Mouse (Mus musculus): ENCODE measurements at regions not wholly inside any gene's neighbourhood (a gene's known extent, or its start where the extent isn't known, plus 50 kb on each side); places are given as distances from the start of the nearest gene placed in this dataset.

GRCm38 (mm10) chr14:46191639-46192399 is 187.4 kb upstream of the Gm15217 start:
- Histone ChIP-seq H3K9ac (ENCODE audit: control insufficient read depth, low read depth, low read length, poor library complexity, severe bottlenecking) (no peak overlapping the region), H3K9me3 (replicated peaks; ENCODE audit: insufficient read depth, low read length) (no peaks in the 10 kb centered on the region), H3K4me3 (ENCODE audit: control insufficient read depth in 1 of 2, insufficient read depth in 1 of 2, low read depth in 2 of 2, low read length in 2 of 2) (no peak overlapping the region), H3K79me2 (ENCODE audit: control insufficient read depth, insufficient read depth, low read length, poor library complexity) (no peaks in the 10 kb centered on the region), H3K27me3 (ENCODE audit: control insufficient read depth in 1 of 2, insufficient read depth in 2 of 2, low read length in 2 of 2) (no peaks in the 10 kb centered on the region), H3K27ac (ENCODE audit: control insufficient read depth, low read depth, low read length) (no peak overlapping the region), H3K36me3 (ENCODE audit: control insufficient read depth in 1 of 2, insufficient read depth in 2 of 2, low read length in 2 of 2) (no peaks in the 10 kb centered on the region), H3K4me1 (ENCODE audit: control insufficient read depth in 1 of 2, insufficient read depth in 2 of 2, low read length in 2 of 2) (no peaks in the 10 kb centered on the region)
- no peak for TF ChIP-seq ZKSCAN1 (IDR thresholded peaks at IDR 0.05; ENCODE audit: low read depth, low read length)
- no peak for TF ChIP-seq CHD2 (IDR thresholded peaks at IDR 0.05; ENCODE audit: low read length)
- TF ChIP-seq GATA1 (IDR thresholded peaks at IDR 0.05; ENCODE audit: low read depth, low read length), result no peak
- no peak for TF ChIP-seq GABPA (IDR thresholded peaks at IDR 0.05; ENCODE audit: low read depth, low read length)
- no peak for TF ChIP-seq POLR2AphosphoS2 (IDR thresholded peaks at IDR 0.05; ENCODE audit: low read length)
- DNase-seq (ENCODE audit: low read depth, low spot score), result no peak

GRCm38 (mm10) chr14:46193577-46193976 is 185.6 kb upstream of the Gm15217 start:
- Histone ChIP-seq H3K27me3 (ENCODE audit: control insufficient read depth in 1 of 2, insufficient read depth in 2 of 2, low read length in 2 of 2) (no peaks in the 10 kb centered on the region), H3K4me1 (ENCODE audit: control insufficient read depth in 1 of 2, insufficient read depth in 2 of 2, low read length in 2 of 2) (no peaks in the 10 kb centered on the region)

GRCm38 (mm10) chr14:46195939-46196338 is 183.3 kb upstream of the Gm15217 start:
- Histone ChIP-seq H3K9ac (ENCODE audit: control insufficient read depth, low read depth, low read length, poor library complexity, severe bottlenecking) (no peak overlapping the region), H3K27ac (ENCODE audit: control insufficient read depth, low read depth, low read length) (no peak overlapping the region), H3K9me3 (replicated peaks; ENCODE audit: insufficient read depth, low read length) (no peaks in the 10 kb centered on the region), H3K4me1 (ENCODE audit: control insufficient read depth in 1 of 2, insufficient read depth in 2 of 2, low read length in 2 of 2) (no peaks in the 10 kb centered on the region), H3K36me3 (ENCODE audit: control insufficient read depth in 1 of 2, insufficient read depth in 2 of 2, low read length in 2 of 2) (no peaks in the 10 kb centered on the region), H3K79me2 (ENCODE audit: control insufficient read depth, insufficient read depth, low read length, poor library complexity) (no peaks in the 10 kb centered on the region), H3K27me3 (ENCODE audit: control insufficient read depth in 1 of 2, insufficient read depth in 2 of 2, low read length in 2 of 2) (no peaks in the 10 kb centered on the region), H3K4me3 (ENCODE audit: control insufficient read depth in 1 of 2, insufficient read depth in 1 of 2, low read depth in 2 of 2, low read length in 2 of 2) (no peak overlapping the region)
- DNase-seq (ENCODE audit: low read depth, low spot score), result no peak
- no peak for TF ChIP-seq SMC3 (IDR thresholded peaks at IDR 0.05; ENCODE audit: low read depth, low read length)
- TF ChIP-seq KAT2A (conservative IDR thresholded peaks at IDR 0.05; ENCODE audit: low read depth, low read length), result no peak
- no peak for TF ChIP-seq MAX (IDR thresholded peaks at IDR 0.05; ENCODE audit: low read length)
- TF ChIP-seq HCFC1 (IDR thresholded peaks at IDR 0.05; ENCODE audit: low read depth, low read length), result no peak
- no peak for TF ChIP-seq GATA1 (IDR thresholded peaks at IDR 0.05; ENCODE audit: low read depth, low read length)
- TF ChIP-seq UBTF (IDR thresholded peaks at IDR 0.05; ENCODE audit: borderline replicate concordance, insufficient read depth, low read depth, low read length), result no peak
- TF ChIP-seq NELFE (IDR thresholded peaks at IDR 0.05; ENCODE audit: low read depth, low read length), result no peak
- no peak for TF ChIP-seq ZNF384 (IDR thresholded peaks at IDR 0.05; ENCODE audit: low read depth, low read length)
- TF ChIP-seq MAZ (IDR thresholded peaks at IDR 0.05; ENCODE audit: low read depth, low read length), result no peak
- no peak for TF ChIP-seq MAFK (IDR thresholded peaks at IDR 0.05; ENCODE audit: borderline replicate concordance, low read depth, low read length)
- TF ChIP-seq NRF1 (IDR thresholded peaks at IDR 0.05; ENCODE audit: insufficient read depth, low read depth, low read length, poor library complexity, severe bottlenecking), result no peak
- no peak for TF ChIP-seq JUND (IDR thresholded peaks at IDR 0.05; ENCODE audit: low read depth, low read length)
- TF ChIP-seq SIN3A (IDR thresholded peaks at IDR 0.05; ENCODE audit: low read length), result no peak
- no peak for TF ChIP-seq RCOR1 (IDR thresholded peaks at IDR 0.05; ENCODE audit: low read depth, low read length)
- no peak for TF ChIP-seq CHD2 (IDR thresholded peaks at IDR 0.05; ENCODE audit: low read length)
- TF ChIP-seq ZC3H11A (IDR thresholded peaks at IDR 0.05; ENCODE audit: low read depth, low read length), result no peak
- TF ChIP-seq MYB (IDR thresholded peaks at IDR 0.05; ENCODE audit: low read depth, low read length), result no peak
- no peak for TF ChIP-seq MYC (IDR thresholded peaks at IDR 0.05; ENCODE audit: low read depth, low read length)

More at GRCm38 (mm10) chr14:46193577-46193976, 185.6 kb upstream of the Gm15217 start:
- H3K79me2 ChIP-seq (ENCODE audit: control insufficient read depth, insufficient read depth, low read length, poor library complexity), result no peaks in the 10 kb centered on the region
- no peak for TF ChIP-seq TCF12 (IDR thresholded peaks at IDR 0.05; ENCODE audit: low read depth, low read length)
- TF ChIP-seq ETS1 (IDR thresholded peaks at IDR 0.05; ENCODE audit: low read depth, low read length), result no peak
- no peak for TF ChIP-seq GATA1 (IDR thresholded peaks at IDR 0.05; ENCODE audit: low read depth, low read length)
- TF ChIP-seq GABPA (IDR thresholded peaks at IDR 0.05; ENCODE audit: low read depth, low read length), result no peak
- no peak for TF ChIP-seq MYC (IDR thresholded peaks at IDR 0.05; ENCODE audit: low read depth, low read length)
- TF ChIP-seq ZKSCAN1 (IDR thresholded peaks at IDR 0.05; ENCODE audit: low read depth, low read length), result no peak
- TF ChIP-seq SIN3A (IDR thresholded peaks at IDR 0.05; ENCODE audit: low read length), result no peak
- TF ChIP-seq USF1 (IDR thresholded peaks at IDR 0.05; ENCODE audit: low read depth, low read length), result no peak
- no peak for TF ChIP-seq MYB (IDR thresholded peaks at IDR 0.05; ENCODE audit: low read depth, low read length)
- TF ChIP-seq MXI1 (IDR thresholded peaks at IDR 0.05; ENCODE audit: low read depth, low read length), result no peak
- no peak for TF ChIP-seq ELF1 (IDR thresholded peaks at IDR 0.05; ENCODE audit: low read depth, low read length)
- no peak for TF ChIP-seq NELFE (IDR thresholded peaks at IDR 0.05; ENCODE audit: low read depth, low read length)
- TF ChIP-seq TAL1 (IDR thresholded peaks at IDR 0.05; ENCODE audit: low read length), result no peak
- no peak for TF ChIP-seq HCFC1 (IDR thresholded peaks at IDR 0.05; ENCODE audit: low read depth, low read length)
- DNase-seq (ENCODE audit: low read depth, low spot score), result no peak
- no peaks in the 10 kb centered on the region for H3K9me3 ChIP-seq (replicated peaks; ENCODE audit: insufficient read depth, low read length)
- H3K27ac ChIP-seq (ENCODE audit: control insufficient read depth, low read depth, low read length), result no peak overlapping the region
- no peak overlapping the region for H3K9ac ChIP-seq (ENCODE audit: control insufficient read depth, low read depth, low read length, poor library complexity, severe bottlenecking)
- no peaks in the 10 kb centered on the region for H3K36me3 ChIP-seq (ENCODE audit: control insufficient read depth in 1 of 2, insufficient read depth in 2 of 2, low read length in 2 of 2)
- H3K4me3 ChIP-seq (ENCODE audit: control insufficient read depth in 1 of 2, insufficient read depth in 1 of 2, low read depth in 2 of 2, low read length in 2 of 2), result no peak overlapping the region

Measured in MEL (cell line).